Mouse (Mus musculus) lung, postnatal 25 days (tissue): Measurements from ENCODE around the gene Gm26897.

Source experiments
- DNase-seq: peaks from one replicate; pipeline ENCODE4 v3.0.0; 2022; ENCODE audit warnings: low spot score

Gm26897 gene

DNA sequence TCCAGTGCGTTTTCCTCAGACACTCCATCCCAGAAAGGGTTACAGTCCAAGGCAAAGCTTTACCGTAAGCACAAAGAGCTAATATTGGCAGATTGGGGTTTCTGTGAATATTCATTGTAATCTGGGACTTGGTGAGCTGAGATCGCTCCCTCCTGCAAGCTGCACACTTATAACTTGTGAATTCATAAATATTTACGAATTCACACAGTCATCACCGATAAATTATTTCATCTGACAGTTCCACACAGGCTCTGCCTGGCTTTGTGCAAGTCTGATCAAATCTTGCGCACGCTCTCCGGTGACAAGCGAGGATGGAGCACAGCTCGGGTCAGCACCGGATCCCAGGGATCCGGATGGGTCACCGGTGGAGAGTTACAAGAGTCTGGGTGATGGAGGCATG lies 16.4 kb downstream of the Gm26897 start:
- DNase-seq, result no peak

DNA sequence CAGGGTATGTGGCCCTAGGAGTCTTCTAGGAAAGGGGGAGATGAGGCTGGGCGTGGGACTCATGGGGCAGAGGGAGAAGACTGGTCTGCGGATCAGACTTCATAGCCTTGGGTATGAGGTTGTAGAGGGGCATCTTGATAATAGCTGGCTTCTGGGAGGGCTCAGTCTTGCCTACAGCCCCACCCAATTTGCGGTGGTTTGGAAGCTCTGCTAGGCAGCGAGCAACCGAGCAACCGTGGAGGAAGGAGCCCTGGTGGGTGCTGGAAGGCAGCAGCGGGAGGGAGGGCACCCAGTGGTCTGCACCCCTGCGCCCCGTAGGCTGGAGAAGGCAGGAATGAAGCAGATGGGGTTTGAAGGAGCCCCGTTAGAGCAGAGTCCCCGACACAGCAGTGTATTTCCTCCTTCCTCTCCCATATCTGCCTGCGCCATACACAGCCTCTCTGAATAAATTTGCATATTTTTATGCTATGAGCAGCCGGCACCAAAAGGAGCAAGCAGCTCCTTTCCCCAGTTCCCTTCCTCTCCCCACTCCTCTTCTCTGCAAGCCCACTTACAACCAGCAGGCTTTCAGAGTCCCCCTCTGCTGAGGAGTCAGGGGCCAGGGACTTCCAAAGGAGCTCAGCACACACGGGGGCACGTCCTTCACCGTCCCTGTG lies 20.9 kb downstream of the Gm26897 start:
- no peak for DNase-seq

DNA sequence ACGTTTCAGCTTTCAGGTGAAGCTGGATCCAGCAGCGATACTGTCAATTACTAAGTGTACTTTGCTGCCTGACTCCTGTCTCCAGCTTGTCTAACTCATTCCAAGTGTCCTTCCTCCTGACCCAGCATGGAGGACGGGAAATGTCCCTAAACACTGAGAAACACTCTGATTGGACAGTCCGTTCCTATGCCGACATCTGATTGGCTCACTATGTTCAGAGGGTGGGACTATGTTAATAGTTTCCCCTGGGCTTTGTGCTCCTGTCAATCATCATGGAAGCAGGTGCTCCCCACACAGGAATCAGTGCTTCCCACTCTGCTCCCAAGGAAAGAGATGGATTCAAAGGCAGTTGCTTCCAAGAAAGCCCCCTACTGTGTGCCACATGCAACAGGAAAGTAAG lies 21.6 kb downstream of the Gm26897 start:
- no peak for DNase-seq

- DNase-seq, result no peak
Measured at GRCm38 (mm10) chr5:111760721-111761480, 27.2 kb downstream of the Gm26897 start.

- no peak for DNase-seq
Measured at GRCm38 (mm10) chr5:111761574-111761973, 27.9 kb downstream of the Gm26897 start.

DNA sequence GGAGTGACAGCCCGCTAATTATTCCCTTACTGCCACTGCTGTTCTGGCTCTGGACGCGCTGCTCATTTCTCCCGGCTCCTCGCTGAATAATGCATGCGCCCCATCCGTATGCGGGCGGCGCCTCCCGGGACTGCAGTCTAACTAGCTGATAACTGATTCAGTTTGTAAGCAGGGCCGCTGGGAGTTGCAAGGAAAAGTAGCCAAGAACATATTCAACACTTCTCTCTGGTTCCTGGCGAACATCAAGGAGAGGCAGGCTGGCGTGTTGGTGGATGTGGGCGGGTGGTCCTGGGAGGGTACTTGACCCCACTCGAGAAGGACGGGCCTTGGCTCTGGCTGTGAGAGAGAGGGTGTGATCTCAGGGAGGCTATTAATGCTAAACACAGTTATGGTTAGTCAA lies 28.4 kb downstream of the Gm26897 start:
- peak; percentile 10 for DNase-seq

GRCm38 (mm10) chr5:111765671-111766290 lies 32.1 kb downstream of the Gm26897 start:
- DNase-seq, result no peak

GRCm38 (mm10) chr5:111766696-111767095 lies 33.0 kb downstream of the Gm26897 start:
- DNase-seq, result no peak

- DNase-seq, result peak; percentile 47
Measured at GRCm38 (mm10) chr5:111770266-111770665, 36.5 kb downstream of the Gm26897 start.

- DNase-seq, result no peak
Measured at GRCm38 (mm10) chr5:111772127-111772526, 38.4 kb downstream of the Gm26897 start.

DNA sequence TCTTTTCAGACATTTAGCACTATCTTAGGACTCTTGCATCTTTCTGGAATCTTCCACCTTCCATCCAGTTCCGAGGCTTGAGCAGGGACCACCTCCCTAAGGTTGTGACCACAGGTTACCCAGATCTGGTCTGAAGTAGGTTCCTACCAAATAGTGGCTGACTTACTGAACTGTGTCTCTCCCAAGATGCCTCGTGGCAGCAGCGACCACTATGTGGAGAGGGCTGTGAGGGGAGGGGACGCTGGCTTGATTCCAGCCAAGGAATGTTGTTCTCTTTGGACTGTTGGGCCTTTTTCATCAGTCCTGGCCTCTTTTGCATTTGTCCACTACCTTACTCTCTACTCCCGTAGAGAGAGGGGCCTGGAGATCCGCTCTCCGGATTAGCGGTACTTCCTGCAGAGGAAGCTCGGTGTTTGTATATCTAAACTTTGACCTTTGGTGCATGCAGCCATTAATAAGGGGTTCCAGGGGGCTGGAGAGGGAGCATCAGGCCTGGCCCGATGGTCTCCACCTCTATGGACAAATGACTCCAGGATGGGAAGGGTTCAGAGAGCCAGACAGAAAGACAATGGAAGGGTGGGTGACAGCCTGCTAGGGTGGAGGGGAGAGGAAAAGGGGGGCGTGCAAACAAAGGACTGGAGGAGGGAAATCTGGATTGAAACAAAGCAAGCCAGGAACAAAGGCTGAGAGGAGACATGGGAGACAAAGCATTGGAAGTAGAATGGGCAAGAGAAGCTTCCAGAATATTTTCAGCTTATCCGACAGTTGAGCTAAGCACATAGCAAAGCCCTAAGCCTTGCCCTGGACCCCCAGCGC lies 39.1 kb downstream of the Gm26897 start:
- no peak for DNase-seq

GRCm38 (mm10) chr5:111773407-111773733 lies 39.6 kb downstream of the Gm26897 start:
- no peak for DNase-seq

GRCm38 (mm10) chr5:111776246-111776645 lies 42.5 kb downstream of the Gm26897 start:
- no peak for DNase-seq

DNA sequence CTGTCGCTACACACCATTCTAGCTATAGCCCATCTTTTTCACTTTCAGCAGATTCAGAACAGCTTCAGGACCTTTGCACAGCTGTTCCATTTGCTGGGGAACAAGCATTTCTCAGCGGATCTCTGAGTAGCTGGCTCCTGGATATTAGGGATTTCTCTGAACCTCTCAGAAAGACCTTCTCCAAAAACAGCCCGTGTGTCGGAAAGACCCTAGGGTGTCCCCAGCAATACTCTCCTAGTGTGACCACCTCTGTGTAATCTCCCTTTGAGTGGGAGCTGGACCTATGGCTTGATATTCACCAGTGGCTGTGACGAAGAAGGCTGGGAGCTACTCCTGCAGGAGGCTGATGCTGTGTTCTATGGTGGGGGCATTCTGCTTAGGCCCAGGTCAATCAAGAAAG lies 44.4 kb downstream of the Gm26897 start:
- no peak for DNase-seq

DNA sequence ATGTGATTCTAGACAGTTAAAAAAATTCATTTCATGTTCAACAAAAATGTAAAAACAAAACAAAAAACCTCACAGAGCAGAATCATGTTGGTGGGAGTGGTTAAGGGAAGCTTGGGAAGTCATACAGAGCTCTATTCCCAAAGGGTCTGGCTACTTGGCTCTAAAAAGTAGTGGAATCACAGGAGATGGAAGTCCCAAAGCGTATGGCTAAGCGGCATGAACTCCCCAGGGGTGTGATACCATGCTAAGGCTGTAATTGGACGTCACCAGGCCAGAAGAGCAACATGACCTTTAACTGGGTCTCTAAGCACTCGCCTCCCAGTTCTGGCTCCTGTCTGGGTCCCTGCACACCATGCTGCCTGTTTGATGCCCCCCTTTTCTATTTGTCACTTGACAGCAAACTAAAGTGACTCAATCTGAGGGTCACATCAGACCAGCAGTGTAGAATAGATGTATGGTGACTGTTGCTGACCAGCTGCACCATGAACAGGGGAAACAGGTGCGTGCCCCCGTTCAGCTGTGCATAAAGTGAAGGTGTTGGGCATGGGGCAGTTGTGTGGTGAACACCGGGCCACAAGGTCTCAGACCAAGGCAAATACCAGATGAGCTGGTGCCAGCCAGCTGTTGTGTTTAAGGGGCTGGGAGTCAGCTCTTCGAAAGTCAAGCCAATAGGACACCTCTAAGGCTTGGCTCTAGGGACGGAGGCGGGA lies 46.2 kb downstream of the Gm26897 start:
- no peak for DNase-seq
